Mouse (Mus musculus) brain, embryonic 14.5 days (tissue): ENCODE measurements around the gene Zranb3.

Experiments
- CTCF ChIP-seq: fragments of 200-500 bp; IDR thresholded peaks from 2 replicates; pipeline ENCODE4 v1.5.1; 2012; ENCODE audit warnings: inconsistent platforms, mild to moderate bottlenecking, moderate library complexity, borderline replicate concordance; ENCODE audit not compliant: insufficient read depth, insufficient read length; ENCODE audit errors: extremely low read depth
- POLR2A ChIP-seq: fragments of 200-500 bp; IDR thresholded peaks from 2 replicates; pipeline ENCODE4 v1.6.1; 2012; ENCODE audit warnings: mild to moderate bottlenecking, inconsistent platforms, borderline replicate concordance; ENCODE audit not compliant: poor library complexity, insufficient read depth, insufficient read length, severe bottlenecking; ENCODE audit errors: extremely low read depth

- TF ChIP-seq POLR2A (no peak), CTCF (no peak)
Observed at GRCm38 (mm10) chr1:127946615-127947249, 156.1 kb downstream of the Zranb3 start.
